Mouse (Mus musculus) left cerebral cortex, adult 2 months (tissue): ENCODE measurements around the gene Mier2. TPM values are rescaled to one million over a fixed set of nuclear protein-coding genes. Genes with fewer than 3 reads are reported as not detected.

ENCODE experiments used
- DNase-seq, 2 experiments: peaks; one replicate each; pipeline ENCODE4 v3.0.0; 2021 to 2022; ENCODE audit warnings: low spot score in 2 of 2, mixed read lengths in 1 of 2; ENCODE audit errors: extremely low spot score in 1 of 2
- H3K27ac ChIP-seq: fragments of 200-600 bp; 2 replicates; pipeline ENCODE4 v1.8.1; 2022
- H3K4me3 ChIP-seq: fragments of 200-600 bp; 2 replicates; pipeline ENCODE4 v1.8.1; 2022
- CTCF ChIP-seq: fragments of 200-600 bp; IDR thresholded peaks from 2 replicates; pipeline ENCODE4 v1.8.1; 2022; ENCODE audit warnings: antibody characterized with exemption, mild to moderate bottlenecking, moderate library complexity
- intact Hi-C: fragments of 180-260 bp; cut with DNase I; formaldehyde crosslinking; loops from one replicate; pipeline ENCODE4 v1.15.1; 2025
- total RNA-seq, 2 experiments: library from RNA; stranded (reverse); gene quantifications; 2 replicates each; pipeline ENCODE4 v1.2.3; 2021

The Mier2 gene
- total RNA-seq, 2 experiments from 2014 or later = 51.2 to 54.9 TPM

DNA sequence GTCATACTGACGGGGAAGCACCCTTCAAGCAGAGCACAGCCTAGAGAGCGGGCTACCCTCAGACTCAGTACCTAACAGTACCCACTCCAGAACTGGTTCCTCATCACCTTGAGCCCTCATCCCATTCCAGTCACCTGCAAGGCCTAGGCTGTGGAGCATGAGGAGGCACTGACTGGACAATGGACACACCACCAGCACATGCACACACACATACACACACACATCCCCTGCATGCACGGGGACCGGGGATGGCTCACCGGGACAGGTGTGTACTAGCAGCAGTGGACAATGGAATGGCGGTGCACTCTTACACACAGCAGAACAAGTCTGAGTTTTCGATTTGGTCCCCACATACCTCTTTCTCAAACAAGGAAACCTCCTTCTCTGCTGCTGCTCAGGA lies 17.7 kb downstream of the Mier2 start:
- intact Hi-C loops = no loop called here
- Histone ChIP-seq H3K27ac (no peak overlapping the region), H3K4me3 (no peak overlapping the region)
- no peak for TF ChIP-seq CTCF
- DNase-seq = no peak

GRCm38 (mm10) chr10:79536461-79537080 lies 18.4 kb downstream of the Mier2 start:
- DNase-seq = no peak
- Histone ChIP-seq H3K27ac (no peak overlapping the region), H3K4me3 (no peak overlapping the region)
- intact Hi-C loops = no loop called here
- TF ChIP-seq CTCF = no peak

DNA sequence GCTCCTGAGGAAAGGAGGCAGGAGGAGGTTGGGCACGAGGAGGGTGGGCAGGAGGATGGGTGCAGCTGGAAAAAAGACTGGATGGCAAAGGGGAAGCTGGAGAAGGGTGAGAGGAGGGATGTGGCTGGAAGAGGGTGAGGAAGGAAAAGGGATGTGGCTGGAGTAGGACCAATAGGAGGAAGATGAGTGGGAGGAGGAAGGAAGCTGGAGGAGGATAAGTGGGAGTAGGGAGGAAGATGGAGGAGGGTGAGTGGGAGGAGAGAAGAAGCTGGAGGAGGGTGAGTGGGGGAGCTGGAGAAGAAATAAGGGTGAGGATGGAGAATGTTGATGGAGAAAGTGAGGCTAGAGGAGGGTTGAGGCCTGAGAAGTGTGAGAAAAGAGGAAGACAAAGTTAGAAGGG lies 19.6 kb downstream of the Mier2 start:
- H3K4me3 ChIP-seq = no peak overlapping the region
- TF ChIP-seq CTCF = no peak
- intact Hi-C loops = no loop called here
- H3K27ac ChIP-seq = no peak overlapping the region
- DNase-seq = no peak

- no peak overlapping the region for H3K4me3 ChIP-seq
- no peak for TF ChIP-seq CTCF
- no peak for DNase-seq
- intact Hi-C loops = no loop called here
- no peak overlapping the region for H3K27ac ChIP-seq
Observed at GRCm38 (mm10) chr10:79534426-79534825, 20.6 kb downstream of the Mier2 start.

- Histone ChIP-seq H3K27ac (no peak within 1 kb of the TSS), H3K4me3 (peak within 1 kb of the TSS; percentile 50)
- no peak for DNase-seq
- peak; percentile 53 for TF ChIP-seq CTCF
- intact Hi-C loops = no loop called here
Observed at GRCm38 (mm10) chr10:79533126-79533911, 21.7 kb downstream of the Mier2 start, which contains the start of gene Plpp2. Gene Plpp2, minus strand, starts transcription at chr10:79533796.

DNA sequence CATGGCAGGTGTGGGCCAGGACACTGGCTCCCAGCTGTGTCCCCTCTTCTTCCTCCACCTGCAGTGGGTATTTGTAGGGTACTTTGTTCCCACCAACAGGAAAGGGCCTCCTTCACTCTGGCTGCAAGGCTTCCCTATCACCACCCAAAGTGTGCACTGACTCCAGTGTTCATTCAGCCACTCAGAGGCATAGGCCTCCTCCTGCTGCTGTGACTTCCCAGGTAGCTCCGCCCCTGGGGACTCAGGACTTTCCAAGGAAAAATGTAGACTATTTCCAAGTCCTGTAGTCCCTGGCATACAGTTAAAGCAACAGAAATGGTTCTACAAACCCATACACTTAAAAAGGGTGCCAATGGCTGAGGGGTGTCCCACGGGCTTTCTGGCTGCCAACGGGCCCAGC lies 22.3 kb downstream of the Mier2 start:
- no peak for DNase-seq
- no peak for TF ChIP-seq CTCF
- no peak overlapping the region for H3K27ac ChIP-seq
- peak overlapping the region; percentile 50; the same call in 1 of the 2 replicates for H3K4me3 ChIP-seq
- intact Hi-C loops = no loop called here

DNA sequence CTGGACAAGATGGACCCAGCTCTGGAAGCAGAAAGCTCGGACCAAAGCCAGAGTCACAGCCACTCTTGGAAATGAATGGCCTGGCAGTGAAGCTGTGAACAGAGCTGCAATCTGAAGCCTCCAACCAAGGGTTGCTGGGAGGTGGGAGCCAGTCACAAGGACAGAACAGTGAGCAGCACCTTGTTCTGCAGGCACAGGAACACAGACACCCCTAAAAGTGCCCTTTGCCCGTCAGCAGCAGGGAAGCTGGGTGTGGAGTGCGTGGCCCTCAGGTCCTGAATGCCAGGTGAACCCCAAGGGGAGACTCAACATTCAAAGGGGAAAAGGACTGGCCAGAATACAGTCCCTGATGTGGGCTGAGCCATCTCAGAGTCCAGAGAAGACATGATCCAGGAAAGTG lies 23.4 kb downstream of the Mier2 start:
- DNase-seq = no peak
- TF ChIP-seq CTCF = no peak
- intact Hi-C loops = no loop called here
- Histone ChIP-seq H3K4me3 (no peak overlapping the region), H3K27ac (no peak overlapping the region)

GRCm38 (mm10) chr10:79530721-79531120 lies 24.3 kb downstream of the Mier2 start:
- intact Hi-C loops = no loop called here
- no peak overlapping the region for H3K4me3 ChIP-seq
- no peak for DNase-seq

GRCm38 (mm10) chr10:79530241-79530640 lies 24.8 kb downstream of the Mier2 start:
- no peak for TF ChIP-seq CTCF
- DNase-seq = no peak
- intact Hi-C loops = no loop called here
- Histone ChIP-seq H3K27ac (no peak overlapping the region), H3K4me3 (no peak overlapping the region)

More at GRCm38 (mm10) chr10:79530721-79531120, 24.3 kb downstream of the Mier2 start:
- no peak for TF ChIP-seq CTCF
- no peak overlapping the region for H3K27ac ChIP-seq

- TF ChIP-seq CTCF = no peak
- intact Hi-C loops = no loop called here
- DNase-seq = no peak
- Histone ChIP-seq H3K27ac (no peak overlapping the region), H3K4me3 (no peak overlapping the region)
Observed at GRCm38 (mm10) chr10:79528081-79528480, 26.9 kb downstream of the Mier2 start.

- no peak for TF ChIP-seq CTCF
- H3K4me3 ChIP-seq = no peak overlapping the region
- no peak for DNase-seq
- no peak overlapping the region for H3K27ac ChIP-seq
- intact Hi-C loops = no loop called here
Observed at GRCm38 (mm10) chr10:79527453-79527845, 27.6 kb downstream of the Mier2 start.

DNA sequence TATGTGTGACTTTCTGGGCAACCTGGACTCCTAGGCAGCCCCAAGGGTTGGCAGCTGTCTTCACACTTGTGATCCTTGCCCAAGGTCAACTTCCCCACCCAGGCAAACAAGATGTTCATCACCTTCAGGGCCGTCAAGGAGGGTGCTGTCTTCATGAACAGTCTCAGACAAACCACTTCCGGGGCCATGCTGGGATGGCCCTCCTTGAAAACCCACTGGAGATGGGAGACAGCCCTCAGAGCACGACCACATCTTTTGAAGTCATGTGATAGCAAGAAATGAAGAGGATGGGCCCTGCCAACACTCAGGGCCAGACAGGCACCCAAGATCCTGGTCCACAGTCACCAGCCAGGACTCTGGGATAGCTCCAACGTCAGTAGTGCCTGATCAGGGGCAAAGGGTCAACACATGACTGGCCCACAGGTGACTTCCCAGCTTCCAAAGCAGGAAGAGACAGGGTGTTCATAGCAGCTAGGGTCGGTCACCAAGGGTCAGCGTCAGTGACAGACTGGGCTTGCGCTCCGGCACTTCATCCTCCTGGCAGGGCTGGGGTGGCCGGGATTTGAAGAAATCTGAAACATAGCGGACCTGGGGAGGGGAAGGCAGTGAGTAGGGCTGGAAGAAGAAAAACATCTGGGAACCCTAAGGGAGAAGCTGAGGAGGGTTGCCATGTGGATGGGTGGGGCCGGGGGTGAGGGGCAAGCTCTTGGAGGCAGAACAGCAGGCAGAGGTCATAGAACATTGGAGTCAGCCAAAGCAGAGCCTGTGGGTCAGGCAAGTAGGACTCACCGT lies 28.1 kb downstream of the Mier2 start:
- intact Hi-C loops = no loop called here
- no peak overlapping the region for H3K4me3 ChIP-seq
- DNase-seq = no peak
- no peak overlapping the region for H3K27ac ChIP-seq
- TF ChIP-seq CTCF = no peak
